Mouse (Mus musculus) kidney, postnatal 4 days (tissue): ENCODE measurements around the gene Ripk1.
"Not testable (repeated sequence)": the region's sequence is repeated elsewhere in the genome, so short reads cannot be mapped to it uniquely, and the experiment has no call there.

Experiments
- DNase-seq, 2 experiments: peaks; one replicate each; pipeline ENCODE4 v3.0.0; 2021; ENCODE audit warnings: mixed read lengths in 2 of 2

Ripk1 gene

GRCm38 (mm10) chr13:34038056-34038432 lies 35.9 kb downstream of the Ripk1 start:
- DNase-seq, result no peak

DNA sequence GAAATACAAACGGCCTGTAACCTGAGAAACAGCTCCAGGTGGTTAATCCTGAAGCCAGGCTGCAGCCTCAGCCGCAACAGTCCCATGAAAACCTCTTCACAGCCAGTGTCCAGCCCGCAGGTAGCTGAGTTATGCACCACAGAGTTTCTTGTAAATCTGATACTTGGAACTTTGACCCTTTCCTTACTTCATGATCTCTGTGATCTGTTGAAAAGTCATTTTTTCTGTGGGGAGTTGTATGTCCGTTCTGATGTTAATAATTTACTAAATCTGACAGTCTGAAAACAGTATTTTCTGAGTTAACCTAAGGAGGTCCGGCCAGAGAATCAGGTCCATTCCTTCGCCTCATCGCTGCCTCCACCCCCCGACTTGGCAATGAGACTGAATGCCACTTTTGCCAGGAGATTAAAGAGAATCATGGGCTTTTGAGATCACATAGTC lies 36.8 kb downstream of the Ripk1 start:
- peak; percentile 32 to 59 for DNase-seq

GRCm38 (mm10) chr13:34040091-34040490 lies 37.9 kb downstream of the Ripk1 start:
- no peak for DNase-seq

- no peak for DNase-seq
Observed at GRCm38 (mm10) chr13:34043716-34044393, 41.7 kb downstream of the Ripk1 start.

DNA sequence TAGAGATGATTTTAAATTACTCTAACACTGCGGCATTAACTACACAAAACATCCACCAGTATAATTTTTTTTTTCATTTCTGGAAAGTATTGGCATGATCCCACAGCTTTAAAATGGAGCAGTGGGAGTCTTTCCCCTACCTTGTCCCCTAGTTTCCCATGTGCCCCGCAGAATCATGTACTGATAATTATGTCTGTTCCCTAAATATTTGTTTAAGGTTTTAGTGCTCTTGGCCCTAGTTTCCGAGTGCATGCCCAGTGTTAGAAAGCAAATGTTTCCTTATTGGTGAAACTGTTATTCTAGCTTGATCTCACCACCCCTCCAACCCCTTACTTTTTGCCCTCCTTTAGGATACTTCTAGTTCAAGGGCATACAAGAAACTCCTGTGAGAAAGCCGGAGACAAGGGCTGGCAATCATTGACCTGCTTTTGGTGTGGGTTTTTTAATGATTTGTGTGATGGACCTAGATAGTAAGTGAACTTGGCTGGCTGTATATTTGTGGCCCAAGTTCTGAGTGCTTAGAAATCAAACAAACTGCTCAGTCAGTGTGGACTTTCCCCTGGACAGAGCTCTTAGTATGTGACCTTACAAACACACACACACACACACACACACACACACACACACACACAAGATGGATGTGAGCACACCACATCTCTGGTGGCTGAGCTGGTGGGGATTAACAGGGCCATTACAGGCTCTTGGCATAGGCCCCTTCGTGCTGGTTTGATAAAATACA lies 43.5 kb downstream of the Ripk1 start:
- peak; percentile 31 to 48 for DNase-seq

DNA sequence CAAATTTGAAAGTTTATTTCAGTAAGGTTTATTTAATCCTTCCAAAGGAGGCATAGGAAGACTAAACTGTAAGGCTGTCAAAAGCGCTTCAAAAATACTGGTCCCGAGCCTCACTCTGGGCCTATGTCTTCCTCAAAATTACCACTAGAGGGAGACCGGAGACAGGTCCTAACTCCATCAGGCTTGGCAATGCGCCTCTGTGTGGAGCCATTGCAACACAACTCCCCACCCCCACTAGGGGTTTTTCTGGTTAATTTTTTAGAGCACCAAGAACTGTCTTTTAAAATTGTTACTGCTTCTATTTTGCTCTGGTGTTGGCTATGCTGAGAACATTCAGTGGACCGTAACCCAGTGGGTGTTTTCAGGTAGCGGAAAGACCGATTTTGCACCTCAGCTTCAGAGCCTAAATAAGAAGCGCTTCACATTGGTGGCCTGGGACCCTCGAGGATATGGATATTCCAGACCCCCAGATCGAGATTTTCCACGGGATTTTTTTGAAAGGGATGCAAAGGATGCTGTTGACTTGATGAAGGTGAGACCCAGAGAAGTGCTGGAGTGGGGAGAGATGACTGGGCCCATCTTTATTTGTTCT lies 44.4 kb downstream of the Ripk1 start:
- DNase-seq, result peak; percentile 85 to 91

DNA sequence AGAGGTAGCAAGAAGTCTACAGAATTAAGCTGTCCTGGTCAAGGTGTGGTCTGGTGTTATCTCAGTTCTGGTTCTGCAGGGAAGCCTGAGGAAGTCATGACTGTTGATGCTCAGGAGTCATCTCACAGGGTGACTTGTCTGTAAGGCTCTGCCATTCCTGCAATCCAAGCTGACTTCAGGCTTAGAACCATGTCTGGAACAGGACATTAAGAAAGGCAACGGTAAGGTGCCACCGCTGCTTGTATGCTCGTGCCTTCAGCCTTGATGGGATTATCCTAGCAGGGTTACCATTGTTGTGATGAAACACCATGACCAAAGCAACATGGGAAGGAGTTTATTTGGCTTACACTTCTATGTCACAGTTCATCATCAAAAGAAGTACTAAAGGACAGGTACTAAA lies 45.4 kb downstream of the Ripk1 start:
- no peak for DNase-seq

DNA sequence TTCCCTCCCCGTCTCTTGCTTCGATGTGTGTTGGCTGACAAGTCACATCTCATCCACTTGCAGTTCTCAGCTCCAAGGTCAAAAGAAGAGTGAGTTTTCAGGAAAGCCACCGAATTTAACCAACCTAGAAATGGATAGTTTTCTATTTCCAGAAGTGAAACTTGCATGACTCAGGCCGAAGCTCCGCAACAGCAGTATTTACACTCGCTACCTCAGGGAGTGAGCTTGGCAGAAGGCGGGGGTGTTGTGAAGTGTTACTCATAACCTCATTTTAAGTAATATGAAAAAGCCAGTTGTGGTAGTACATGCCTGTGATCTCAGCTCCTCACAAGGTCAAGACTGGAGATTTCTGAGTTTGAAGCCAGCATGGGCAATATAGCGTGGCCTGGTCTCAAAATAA lies 48.3 kb downstream of the Ripk1 start:
- no peak for DNase-seq

GRCm38 (mm10) chr13:34051692-34052091 lies 49.5 kb downstream of the Ripk1 start:
- DNase-seq, result no peak

DNA sequence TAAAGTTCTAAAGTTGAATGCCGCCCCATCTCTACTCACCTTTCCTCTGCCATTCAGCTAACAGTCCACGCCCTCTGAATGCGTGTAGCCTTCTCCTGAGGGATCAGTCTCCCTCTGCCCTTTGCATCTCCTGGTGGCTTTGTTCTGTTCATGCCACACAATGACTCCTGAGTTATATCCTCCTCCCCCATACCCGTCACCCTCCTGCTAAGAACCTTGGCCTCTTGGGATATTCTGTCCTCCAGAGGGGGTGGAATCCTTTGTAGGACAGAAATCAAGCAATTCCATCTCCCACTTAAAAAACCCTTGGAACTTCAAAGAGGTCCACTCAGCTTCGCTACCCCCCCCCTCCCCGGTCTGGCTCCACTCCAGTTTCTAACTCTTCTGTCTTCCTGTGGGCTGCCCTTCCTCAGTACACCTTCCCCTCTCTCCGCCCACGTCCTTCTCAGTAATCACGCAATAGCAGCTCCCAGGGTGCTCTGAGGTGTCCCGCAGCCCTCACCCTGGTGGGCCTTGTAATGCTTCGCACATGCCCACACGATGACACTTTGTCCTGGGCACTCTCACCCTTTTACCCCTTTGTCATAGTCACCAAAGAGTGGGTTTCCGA lies 51.6 kb downstream of the Ripk1 start:
- no peak for DNase-seq

- no peak for DNase-seq
Observed at GRCm38 (mm10) chr13:34054391-34054790, 52.2 kb downstream of the Ripk1 start.

DNA sequence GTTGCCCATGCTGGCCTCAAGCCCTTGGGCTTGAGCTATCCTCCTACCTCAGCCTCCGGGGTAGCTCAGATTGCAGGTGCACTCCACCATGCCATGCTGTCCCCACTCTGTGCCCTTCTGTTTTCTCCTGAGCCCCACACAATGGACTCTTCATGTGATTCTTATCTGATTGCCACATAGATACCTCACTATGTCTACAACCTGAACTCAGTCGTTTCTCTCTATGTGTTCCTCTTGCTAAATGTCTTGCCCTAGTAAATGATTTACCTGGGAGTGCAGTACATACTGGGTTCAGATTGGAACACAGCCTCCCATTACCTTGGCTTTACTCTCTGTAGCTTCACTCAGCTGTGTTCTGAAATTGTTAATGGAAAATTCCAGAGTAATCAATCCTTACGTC lies 52.8 kb downstream of the Ripk1 start:
- DNase-seq, result no peak

DNA sequence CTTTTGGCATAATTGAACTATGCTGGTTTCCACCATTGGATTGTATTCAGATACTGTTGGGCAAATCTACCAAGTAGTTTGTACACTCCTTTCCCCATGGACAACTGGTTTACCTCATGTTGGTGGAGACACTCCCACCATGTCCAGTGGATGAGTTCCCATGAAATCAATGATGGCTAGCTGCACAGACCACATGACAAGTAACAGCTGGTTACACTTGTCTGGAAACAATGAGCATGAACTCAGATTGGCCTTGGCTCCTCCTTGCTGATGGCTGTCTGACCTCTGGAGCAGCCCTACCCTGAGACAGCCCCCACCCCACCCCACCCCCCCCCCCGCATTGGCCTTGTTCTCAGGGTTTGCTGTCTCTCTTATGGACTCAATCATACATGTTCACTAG lies 55.1 kb downstream of the Ripk1 start:
- DNase-seq, result no peak

- DNase-seq, result no peak
Observed at GRCm38 (mm10) chr13:34060061-34060460, 57.9 kb downstream of the Ripk1 start.

- DNase-seq, result peak in 1 of 2 experiments; percentile 35
Observed at GRCm38 (mm10) chr13:34062466-34062865, 60.3 kb downstream of the Ripk1 start.

GRCm38 (mm10) chr13:34066351-34066750 lies 64.2 kb downstream of the Ripk1 start:
- DNase-seq, result no peak

GRCm38 (mm10) chr13:34070296-34070695 lies 68.1 kb downstream of the Ripk1 start:
- no peak for DNase-seq

- no peak for DNase-seq
Observed at GRCm38 (mm10) chr13:34071836-34072235, 69.7 kb downstream of the Ripk1 start.

DNA sequence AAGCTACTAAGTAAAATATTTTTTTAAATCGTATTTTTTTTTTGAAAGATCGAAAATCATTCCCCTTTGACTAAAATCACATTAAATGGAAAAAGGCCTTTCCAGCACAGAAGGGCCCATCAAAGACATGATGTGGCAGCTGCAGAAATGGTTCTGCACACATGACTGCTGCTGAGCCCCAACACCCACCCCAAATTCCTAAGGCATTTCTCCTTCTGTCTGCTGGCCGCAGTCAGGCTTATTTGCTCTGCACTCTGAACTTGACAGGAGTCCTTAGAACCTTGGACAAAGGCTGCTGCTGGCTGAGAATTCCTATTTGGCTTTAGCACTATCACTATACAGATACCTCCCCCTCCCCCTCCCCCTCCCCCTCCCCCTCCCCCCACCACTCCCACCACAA lies 70.7 kb downstream of the Ripk1 start:
- no peak for DNase-seq

DNA sequence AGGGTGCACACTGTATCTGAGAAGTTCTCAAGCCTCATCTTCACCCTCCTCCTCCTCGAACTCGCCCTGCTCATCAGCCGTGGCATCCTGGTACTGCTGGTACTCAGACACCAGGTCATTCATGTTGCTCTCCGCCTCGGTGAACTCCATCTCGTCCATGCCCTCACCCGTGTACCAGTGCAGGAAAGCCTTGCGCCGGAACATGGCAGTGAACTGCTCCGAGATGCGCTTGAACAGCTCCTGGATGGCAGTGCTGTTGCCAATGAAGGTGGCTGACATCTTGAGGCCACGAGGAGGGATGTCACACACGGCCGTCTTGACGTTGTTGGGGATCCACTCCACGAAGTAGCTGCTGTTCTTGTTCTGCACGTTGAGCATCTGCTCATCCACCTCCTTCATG lies 72.3 kb downstream of the Ripk1 start:
- not testable (repeated sequence) for DNase-seq

GRCm38 (mm10) chr13:34075893-34076292 lies 73.7 kb downstream of the Ripk1 start:
- not testable (repeated sequence) for DNase-seq

DNA sequence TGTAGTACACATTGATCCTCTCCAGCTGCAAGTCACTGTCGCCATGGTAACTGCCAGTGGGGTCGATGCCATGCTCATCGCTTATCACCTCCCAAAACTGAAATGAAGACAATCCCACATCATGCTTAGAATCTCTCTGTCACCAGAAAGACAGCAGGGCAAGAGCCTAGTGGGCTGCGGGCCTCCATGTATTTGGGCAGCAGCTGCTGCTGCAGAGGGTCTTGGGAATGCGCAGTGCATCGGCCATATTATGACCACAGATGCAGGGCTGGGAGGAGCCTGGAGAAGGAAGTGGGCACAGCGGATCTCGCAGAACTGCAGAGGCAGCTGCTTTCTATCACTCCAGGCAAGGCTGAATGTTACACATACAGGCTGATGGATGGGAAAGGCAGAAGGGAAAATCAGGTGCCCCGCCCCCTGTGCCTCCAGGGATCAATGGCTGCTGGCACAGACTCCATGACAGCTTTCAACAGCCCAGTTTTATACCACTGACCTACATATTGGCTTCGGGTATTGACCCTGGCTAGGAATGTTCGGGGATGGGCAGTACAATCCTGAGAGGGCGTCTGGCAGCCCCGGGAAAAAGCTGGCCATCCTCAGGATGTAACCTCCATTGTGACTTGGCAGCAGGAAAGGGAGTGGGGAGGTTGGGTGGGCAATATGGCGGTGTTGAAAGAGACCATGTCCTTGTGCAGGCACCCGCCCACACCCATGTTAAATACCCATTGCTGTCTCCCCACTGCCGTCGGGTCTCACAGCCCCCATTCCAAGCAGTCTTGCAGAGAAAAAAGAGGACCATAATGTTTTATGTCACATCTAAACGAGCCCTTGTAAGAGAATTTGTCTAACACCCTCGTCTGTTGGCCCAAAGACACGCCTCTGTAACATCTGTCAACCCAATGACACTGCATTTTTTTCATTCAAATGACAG lies 74.7 kb downstream of the Ripk1 start:
- peak; percentile 32 to 49 for DNase-seq
